Mouse (Mus musculus): ENCODE data around the gene Slc37a3.
"Not testable (repeated sequence)": the region's sequence is repeated elsewhere in the genome, so short reads cannot be mapped to it uniquely, and the experiment has no call there.

GRCm38 (mm10) chr6:39359207-39359606, 18.3 kb downstream of the Slc37a3 start:
- not testable (repeated sequence) for TF ChIP-seq CTCF, EP300 (IDR thresholded peaks at IDR 0.05; ENCODE audit: low read depth)

Data from liver, embryonic 14.5 days (tissue).